Mouse (Mus musculus) thymus, postnatal 36 days (tissue): Measurements from ENCODE around the gene 4930524J08Rik.

Experiments
- DNase-seq, 2 experiments: peaks; one replicate each; pipeline ENCODE4 v3.0.0; 2022; ENCODE audit warnings: mixed read lengths in 2 of 2

The 4930524J08Rik gene

DNA sequence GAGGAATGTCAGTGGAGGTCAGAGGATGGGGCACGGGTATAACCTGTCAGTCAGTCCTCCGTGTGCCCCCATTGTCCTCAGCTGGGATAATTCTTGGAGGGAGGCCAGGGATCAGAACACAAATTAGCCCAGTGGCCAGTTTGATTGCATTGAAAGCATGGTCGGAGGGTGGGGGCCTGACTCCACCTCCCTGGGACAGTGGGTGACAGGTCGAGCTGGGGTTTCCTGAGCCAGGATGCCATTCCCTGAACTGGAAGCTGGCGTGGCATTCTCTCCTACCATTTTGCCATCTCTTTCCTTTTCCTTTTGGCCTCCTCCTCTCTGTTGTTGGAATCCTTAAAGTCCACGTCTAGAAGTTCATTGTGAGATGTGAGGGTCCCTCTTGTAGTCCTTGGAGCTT is 27.0 kb downstream of the 4930524J08Rik start:
- DNase-seq, result no peak

DNA sequence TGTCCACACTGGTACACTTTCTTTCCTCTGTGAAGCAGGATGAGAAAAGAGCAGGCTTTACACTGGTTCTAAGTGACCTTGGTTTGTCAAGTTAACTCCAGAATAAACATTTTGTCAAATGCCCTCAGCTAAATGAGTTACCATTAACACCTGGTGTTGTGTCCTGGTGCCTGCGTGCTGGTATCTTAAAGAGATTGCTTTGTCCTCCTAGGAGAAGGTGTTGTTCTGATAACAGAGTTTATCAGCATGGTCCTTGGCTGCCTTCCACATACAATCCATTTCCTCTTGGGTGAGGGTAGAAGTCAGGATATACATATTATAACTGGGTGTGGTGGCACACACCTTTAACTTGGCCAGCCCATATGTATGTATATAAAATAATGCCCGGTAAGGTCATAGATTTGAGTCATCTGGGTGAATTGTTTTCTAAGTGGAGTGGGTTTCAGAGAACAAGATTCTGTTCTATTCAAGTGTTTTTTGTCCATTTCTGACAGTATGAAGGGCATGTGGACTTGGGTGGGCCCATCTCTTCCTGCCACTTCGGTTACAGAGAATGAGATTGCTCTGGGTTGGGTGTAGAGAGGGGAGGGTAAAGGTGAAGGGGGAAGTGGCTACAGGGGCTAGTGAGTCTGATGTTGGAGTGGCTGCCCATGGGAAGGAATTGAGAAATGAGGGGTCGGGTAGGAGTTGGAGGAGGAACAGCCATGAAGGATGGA is 27.6 kb downstream of the 4930524J08Rik start:
- no peak for DNase-seq

DNA sequence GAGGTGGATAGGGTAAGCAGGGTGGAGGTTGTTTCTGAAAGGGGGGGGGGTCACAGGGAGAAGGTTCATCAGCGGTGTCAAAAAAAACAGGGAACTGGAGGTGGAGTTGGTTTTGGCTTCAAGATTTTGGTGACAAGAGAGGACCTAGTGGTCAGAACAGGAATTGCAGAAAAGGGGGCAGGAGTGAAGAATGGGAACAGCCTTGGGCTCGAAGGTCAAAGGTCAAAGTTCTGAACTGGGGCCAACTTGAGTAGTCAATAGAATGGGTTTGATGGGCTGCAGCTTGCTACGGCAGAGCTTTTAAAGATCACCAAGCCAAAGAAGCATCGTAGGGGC is 28.1 kb downstream of the 4930524J08Rik start:
- no peak for DNase-seq

DNA sequence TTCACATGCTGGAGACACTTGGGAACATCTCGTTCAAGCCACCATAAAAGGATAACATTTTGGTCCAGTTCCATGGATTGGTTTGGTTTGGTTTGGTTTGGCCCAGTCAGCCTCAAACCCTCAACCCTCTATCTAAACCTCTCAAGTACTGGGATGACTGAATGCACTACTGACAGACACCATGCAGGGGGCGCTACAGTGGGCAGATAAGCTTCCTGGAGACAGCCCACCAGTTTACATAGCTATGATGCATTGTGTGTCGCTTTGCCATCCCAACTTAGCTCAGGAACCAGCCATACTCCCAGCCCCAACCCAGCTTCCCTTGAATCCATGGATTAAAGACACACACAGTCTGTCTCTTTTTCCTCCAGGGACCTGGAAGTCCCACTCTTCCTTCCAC is 29.6 kb downstream of the 4930524J08Rik start:
- DNase-seq, result no peak

DNA sequence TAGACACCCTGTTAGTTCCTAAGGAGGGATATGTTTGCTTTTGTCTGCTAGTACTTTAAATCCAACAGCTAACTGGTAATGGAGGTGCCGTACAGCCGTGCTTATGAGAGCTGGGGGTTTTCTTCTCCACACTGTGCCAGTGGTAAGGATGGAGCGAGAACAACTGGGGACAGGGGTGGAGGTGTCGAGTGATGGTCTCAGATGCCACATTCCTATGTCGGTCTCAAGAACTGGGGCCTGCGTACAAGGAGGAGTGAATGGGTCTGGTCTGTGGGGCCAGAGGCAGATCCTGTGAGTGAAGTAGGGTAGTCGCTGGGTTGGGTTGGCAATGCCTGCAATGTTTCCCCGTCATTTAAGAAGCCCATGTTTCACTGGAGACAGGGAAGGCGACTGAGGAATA is 33.7 kb downstream of the 4930524J08Rik start:
- DNase-seq, result no peak

DNA sequence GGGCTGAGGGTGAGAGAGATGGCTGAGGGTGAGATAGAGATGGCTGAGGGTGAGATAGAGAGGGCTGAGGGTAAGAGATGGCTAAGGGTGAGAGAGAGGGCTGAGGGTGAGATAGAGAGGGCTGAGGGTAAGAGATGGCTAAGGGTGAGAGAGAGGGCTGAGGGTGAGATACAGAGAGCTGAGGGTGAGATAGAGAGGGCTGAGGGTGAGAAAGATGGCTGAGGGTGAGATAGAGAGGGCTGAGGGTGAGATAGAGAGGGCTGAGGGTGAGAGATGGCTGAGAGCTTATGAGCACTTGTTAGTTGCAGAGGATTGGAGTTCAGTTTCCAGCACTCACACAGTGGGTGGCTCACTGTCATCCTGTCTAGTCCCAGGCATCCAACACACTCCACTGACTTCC is 41.2 kb downstream of the 4930524J08Rik start:
- no peak for DNase-seq

DNA sequence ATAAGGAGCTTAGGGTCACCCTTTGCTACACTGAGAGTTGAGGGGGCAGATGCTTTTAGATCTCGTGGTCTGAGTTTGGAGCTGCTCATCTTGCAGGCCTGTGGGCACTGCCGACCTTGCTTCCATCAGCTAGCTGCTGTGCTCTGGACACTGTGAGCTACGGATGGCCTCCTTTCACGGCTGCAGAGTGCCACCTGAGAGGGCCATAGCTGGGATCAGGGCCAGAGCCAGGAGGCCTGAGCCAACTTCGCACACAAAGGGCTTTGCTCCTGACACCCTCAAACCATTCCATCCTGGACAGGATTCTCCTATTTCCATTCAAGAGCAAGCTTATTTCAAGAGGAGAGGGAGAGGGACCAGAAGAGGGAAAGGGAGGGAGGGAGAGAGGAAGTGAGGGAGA is 45.5 kb downstream of the 4930524J08Rik start:
- DNase-seq, result no peak

DNA sequence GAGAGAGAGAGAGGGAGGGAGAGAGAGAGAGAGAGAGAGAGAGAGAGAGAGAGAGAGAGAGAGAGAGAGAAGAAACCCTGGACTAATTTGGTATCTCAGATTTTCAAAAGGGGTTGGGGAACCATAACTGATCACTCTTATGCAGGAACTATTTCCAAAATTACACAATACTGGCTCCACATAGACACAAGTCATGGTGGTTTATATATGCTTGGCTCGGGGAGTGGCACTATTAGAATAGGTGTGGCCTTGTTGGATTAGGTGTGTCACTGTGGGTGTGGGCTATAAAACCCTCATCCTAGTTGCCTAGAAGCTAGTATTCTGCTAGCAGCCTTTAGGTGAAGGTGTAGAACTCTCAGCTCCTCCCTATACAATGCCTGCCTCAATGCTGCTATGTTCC is 46.0 kb downstream of the 4930524J08Rik start:
- DNase-seq, result no peak
